Mouse (Mus musculus) testis, adult 2 months (tissue): ENCODE measurements around the gene Mllt3. TPM values are rescaled to one million over a fixed set of nuclear protein-coding genes. Genes with fewer than 3 reads are reported as not detected.

Experiments
- H3K27ac ChIP-seq: fragments of 200-500 bp; 2 replicates; pipeline ENCODE4 v1.5.1; 2012; ENCODE audit warnings: low read depth, low read length; ENCODE audit not compliant: control insufficient read depth, insufficient read depth
- H3K27me3 ChIP-seq: fragments of 200-500 bp; 2 replicates; pipeline ENCODE4 v1.6.1; 2012; ENCODE audit warnings: mild to moderate bottlenecking, low read length, moderate library complexity; ENCODE audit not compliant: control insufficient read depth, insufficient read depth
- H3K36me3 ChIP-seq: fragments of 200-500 bp; 2 replicates; pipeline ENCODE4 v1.6.1; 2012; ENCODE audit warnings: mild to moderate bottlenecking, low read length; ENCODE audit not compliant: control insufficient read depth, insufficient read depth
- H3K4me1 ChIP-seq: fragments of 200-500 bp; 2 replicates; pipeline ENCODE4 v1.6.1; 2012; ENCODE audit warnings: low read length; ENCODE audit not compliant: control insufficient read depth, insufficient read depth
- H3K4me3 ChIP-seq: fragments of 200-500 bp; 2 replicates; pipeline ENCODE4 v1.5.1; 2012; ENCODE audit warnings: low read depth, mild to moderate bottlenecking, low read length, moderate library complexity, mixed read lengths; ENCODE audit not compliant: control insufficient read depth
- CTCF ChIP-seq: fragments of 200-500 bp; IDR thresholded peaks from 2 replicates; pipeline ENCODE4 v1.5.1; 2012; ENCODE audit warnings: low read depth, mild to moderate bottlenecking, inconsistent platforms, low read length, moderate library complexity; ENCODE audit not compliant: control insufficient read depth, insufficient read depth, insufficient replicate concordance
- POLR2A ChIP-seq: fragments of 200-500 bp; IDR thresholded peaks from 2 replicates; pipeline ENCODE4 v1.6.1; 2012; ENCODE audit warnings: low read depth, mild to moderate bottlenecking, inconsistent platforms, low read length, moderate library complexity; ENCODE audit not compliant: control insufficient read depth
- polyA plus RNA-seq: library from polyadenylated mRNA; depleted of rRNA; stranded (reverse); fragments of >200 nt; gene quantifications from 2 replicates; pipeline ENCODE4 v1.2.3, GENCODE M21; 2012

Mllt3 gene
- polyA plus RNA-seq, 1 experiment = 8.4 TPM

DNA sequence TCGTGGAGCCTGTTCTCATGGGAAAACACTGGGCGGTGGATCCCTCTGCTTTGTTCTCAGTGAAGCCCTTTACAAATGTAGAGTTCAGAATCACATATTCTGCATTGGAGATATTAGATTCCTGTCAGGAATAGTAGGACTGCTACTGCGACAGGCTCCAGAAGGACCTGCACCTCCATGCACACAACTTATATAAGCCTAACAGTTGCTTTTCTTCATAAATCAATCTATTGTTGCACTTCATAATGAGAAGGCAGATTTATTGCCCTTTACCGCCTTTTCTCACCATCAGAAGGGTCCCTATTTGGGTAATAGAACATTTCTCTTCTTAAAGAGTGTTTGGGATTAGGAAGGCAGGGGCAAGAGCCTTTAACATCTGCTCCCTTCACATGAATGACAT is 231.0 kb downstream of the Mllt3 start:
- no peak overlapping the region for H3K27ac ChIP-seq
- H3K4me1 ChIP-seq = no peaks in the 10 kb centered on the region
- TF ChIP-seq POLR2A (no peak), CTCF (no peak)
- no peaks in the 10 kb centered on the region for H3K36me3 ChIP-seq
- no peak overlapping the region for H3K4me3 ChIP-seq
- H3K27me3 ChIP-seq = no peaks in the 10 kb centered on the region

DNA sequence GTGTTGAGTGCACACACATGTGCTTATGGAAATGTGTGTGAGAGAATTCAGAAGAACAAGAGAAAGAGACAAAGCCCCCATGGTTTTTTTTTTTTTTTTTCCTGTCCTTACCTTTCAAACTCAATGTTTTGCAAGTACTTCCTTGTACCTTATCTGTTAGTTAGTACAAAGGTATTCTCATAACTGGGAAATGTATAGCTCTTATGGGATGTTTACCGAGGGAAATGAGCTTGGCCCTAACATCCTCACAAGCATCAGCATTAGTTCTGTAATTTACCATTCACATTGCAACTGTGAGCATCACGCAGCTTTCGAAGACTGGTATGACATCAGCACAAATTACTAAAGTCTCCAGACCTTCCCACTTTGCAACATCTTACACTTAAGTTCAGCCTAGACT is 231.8 kb downstream of the Mllt3 start:
- Histone ChIP-seq H3K4me1 (no peaks in the 10 kb centered on the region), H3K36me3 (no peaks in the 10 kb centered on the region), H3K4me3 (no peak overlapping the region), H3K27ac (no peak overlapping the region), H3K27me3 (no peaks in the 10 kb centered on the region)
- TF ChIP-seq POLR2A (no peak), CTCF (no peak)

DNA sequence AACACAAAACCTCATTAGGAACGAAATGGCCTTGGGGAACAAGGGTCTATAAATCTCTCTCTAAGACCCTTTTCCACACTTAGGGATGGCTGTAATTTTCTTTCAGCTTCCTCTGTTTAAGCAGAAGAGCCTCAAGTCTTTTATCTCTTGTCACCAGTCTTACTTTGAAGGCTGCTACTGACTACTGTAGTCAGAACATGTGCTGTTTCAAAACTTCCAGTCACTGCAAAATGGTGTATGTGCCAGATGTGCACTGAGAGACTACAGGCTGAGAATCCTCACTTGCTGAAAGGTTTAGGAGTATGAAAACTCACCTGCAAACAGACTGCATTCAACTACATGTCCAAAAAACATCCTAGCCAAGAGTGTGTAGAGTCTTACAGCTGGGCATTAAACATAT is 232.9 kb downstream of the Mllt3 start:
- no peaks in the 10 kb centered on the region for H3K4me1 ChIP-seq
- no peaks in the 10 kb centered on the region for H3K36me3 ChIP-seq
- no peak overlapping the region for H3K4me3 ChIP-seq
- TF ChIP-seq CTCF = no peak
- TF ChIP-seq POLR2A = no peak
- H3K27ac ChIP-seq = no peak overlapping the region
- no peaks in the 10 kb centered on the region for H3K27me3 ChIP-seq

- Histone ChIP-seq H3K27ac (no peak overlapping the region), H3K27me3 (no peaks in the 10 kb centered on the region)
These were observed 233.7 kb downstream of the Mllt3 start for GRCm38 (mm10) chr4:87799418-87799817.

GRCm38 (mm10) chr4:87795261-87795660 is 237.9 kb downstream of the Mllt3 start:
- Histone ChIP-seq H3K27ac (no peak overlapping the region), H3K27me3 (no peaks in the 10 kb centered on the region), H3K36me3 (no peaks in the 10 kb centered on the region), H3K4me1 (no peaks in the 10 kb centered on the region), H3K4me3 (no peak overlapping the region)
- TF ChIP-seq CTCF (no peak), POLR2A (no peak)

More at GRCm38 (mm10) chr4:87799418-87799817, 233.7 kb downstream of the Mllt3 start:
- H3K4me1 ChIP-seq = no peaks in the 10 kb centered on the region
- no peak overlapping the region for H3K4me3 ChIP-seq
- no peaks in the 10 kb centered on the region for H3K36me3 ChIP-seq
- TF ChIP-seq POLR2A (no peak), CTCF (no peak)

DNA sequence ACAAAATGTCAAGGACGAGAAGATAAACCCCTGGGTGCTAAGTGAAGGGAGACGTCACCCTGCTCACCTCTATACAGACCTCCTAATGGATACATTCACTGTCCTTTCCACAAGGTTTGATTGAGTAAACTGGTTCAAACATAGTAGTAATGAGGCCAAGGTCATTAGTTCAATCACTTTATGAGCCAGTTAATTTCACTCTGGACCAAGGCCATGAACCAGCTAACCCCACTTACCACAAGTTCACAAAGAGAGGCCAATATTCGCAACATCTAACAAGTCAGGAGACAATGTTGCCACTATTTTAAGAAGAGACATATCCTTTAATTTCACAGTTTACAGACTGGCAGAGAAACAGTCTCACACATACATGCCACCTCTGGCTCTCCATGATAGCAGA is 238.9 kb downstream of the Mllt3 start:
- Histone ChIP-seq H3K4me1 (no peaks in the 10 kb centered on the region), H3K4me3 (no peak overlapping the region), H3K27me3 (no peaks in the 10 kb centered on the region), H3K27ac (no peak overlapping the region), H3K36me3 (no peaks in the 10 kb centered on the region)
- TF ChIP-seq POLR2A (no peak), CTCF (no peak)

DNA sequence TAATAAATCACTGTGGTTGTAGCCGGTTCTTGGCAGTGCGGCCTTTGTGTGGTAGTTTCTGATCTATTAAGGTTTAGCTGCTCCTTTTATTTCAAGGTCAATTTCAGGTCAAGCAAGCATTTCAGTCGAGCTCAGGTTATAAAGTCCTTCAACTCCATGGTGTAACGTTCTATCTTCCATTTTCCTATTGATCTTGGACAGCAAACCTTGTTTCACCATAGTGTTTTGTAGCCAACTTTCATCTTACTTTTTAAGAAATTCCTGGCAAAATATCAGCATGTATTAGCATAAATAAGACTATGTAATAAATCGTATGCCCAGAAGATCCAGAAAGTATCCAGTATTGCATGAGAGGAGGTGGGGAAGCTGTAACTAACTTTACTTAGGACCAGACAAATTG is 240.7 kb downstream of the Mllt3 start:
- no peak for TF ChIP-seq POLR2A
- TF ChIP-seq CTCF = no peak

DNA sequence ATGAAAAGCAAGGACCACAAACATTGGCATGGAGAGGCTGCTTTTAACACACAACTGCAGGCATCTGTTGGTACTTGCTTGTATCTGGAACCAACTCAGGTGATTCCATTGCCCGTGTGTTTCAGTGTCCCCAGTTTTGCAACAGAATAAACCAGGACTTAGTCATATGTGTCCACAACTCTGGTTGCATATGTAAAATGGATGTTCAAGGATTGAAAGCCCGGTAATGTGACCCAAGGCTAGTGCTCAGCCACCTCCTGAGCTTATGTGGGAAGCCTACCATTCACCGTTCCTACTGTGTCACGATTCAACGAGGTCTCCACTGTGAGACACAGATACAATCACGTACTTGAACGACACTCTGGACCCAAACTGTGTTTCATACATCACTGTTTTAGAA is 243.7 kb downstream of the Mllt3 start:
- no peak overlapping the region for H3K27ac ChIP-seq
- no peak overlapping the region for H3K4me3 ChIP-seq
- H3K27me3 ChIP-seq = no peaks in the 10 kb centered on the region
- TF ChIP-seq POLR2A = no peak
- no peak for TF ChIP-seq CTCF
- H3K4me1 ChIP-seq = no peaks in the 10 kb centered on the region
- H3K36me3 ChIP-seq = no peaks in the 10 kb centered on the region

More for the DNA sequence above, 240.7 kb downstream of the Mllt3 start:
- H3K4me1 ChIP-seq = no peaks in the 10 kb centered on the region
- H3K27me3 ChIP-seq = no peaks in the 10 kb centered on the region
- no peak overlapping the region for H3K27ac ChIP-seq
- H3K4me3 ChIP-seq = no peak overlapping the region
- H3K36me3 ChIP-seq = no peaks in the 10 kb centered on the region
